Mouse (Mus musculus) heart, embryonic 14.5 days (tissue): Measurements from ENCODE around the gene Prkg1. TPM values are rescaled to one million over a fixed set of nuclear protein-coding genes. Genes with fewer than 3 reads are reported as not detected.
"Not testable (repeated sequence)": the region's sequence is repeated elsewhere in the genome, so short reads cannot be mapped to it uniquely, and the experiment has no call there.

ENCODE experiments used
- ATAC-seq: fragments of 200-750 bp; cut with Nextera tagmentation; 2 replicates; pipeline ENCODE4 v1.8.0; 2017; ENCODE audit warnings: low read depth, moderate TSS enrichment; ENCODE audit not compliant: insufficient number of reproducible peaks, insufficient read depth, low FRiP score
- H3K27ac ChIP-seq, 2 experiments: fragments of 200-500 bp in 1 of 2; fragments of 300-500 bp in 1 of 2; sonication (generic) in 1 of 2; replicated peaks in 1 of 2; 2 replicates each; pipeline ENCODE4 v1.5.1; 2012 to 2014; ENCODE audit warnings: low read depth in 2 of 2, low read length in 2 of 2, control low read depth in 1 of 2, mild to moderate bottlenecking in 1 of 2, mixed read lengths in 1 of 2; ENCODE audit not compliant: control insufficient read depth in 1 of 2, insufficient read depth in 1 of 2
- H3K27me3 ChIP-seq: fragments of 300-500 bp; sonication (generic); 2 replicates; pipeline ENCODE4 v1.6.1; 2014; ENCODE audit warnings: mild to moderate bottlenecking, low read length, control low read depth; ENCODE audit not compliant: control insufficient read depth, insufficient read depth
- H3K36me3 ChIP-seq: fragments of 300-500 bp; sonication (generic); 2 replicates; pipeline ENCODE4 v1.6.1; 2014; ENCODE audit warnings: mild to moderate bottlenecking, control low read depth, low read length, mixed read lengths; ENCODE audit not compliant: control insufficient read depth, insufficient read depth
- H3K4me1 ChIP-seq, 2 experiments: fragments of 200-500 bp in 1 of 2; fragments of 300-500 bp in 1 of 2; sonication (generic) in 1 of 2; 2 replicates each; pipeline ENCODE4 v1.6.1; 2012 to 2014; ENCODE audit warnings: low read length in 2 of 2, control low read depth in 1 of 2, mixed read lengths in 1 of 2; ENCODE audit not compliant: control insufficient read depth in 2 of 2, insufficient read depth in 2 of 2
- H3K4me2 ChIP-seq: fragments of 300-500 bp; sonication (generic); 2 replicates; pipeline ENCODE4 v1.6.1; 2014; ENCODE audit warnings: mild to moderate bottlenecking, low read length
- H3K4me3 ChIP-seq, 2 experiments: fragments of 200-500 bp in 1 of 2; fragments of 300-500 bp in 1 of 2; sonication (generic) in 1 of 2; 2 replicates each; pipeline ENCODE4 v1.5.1; 2012 to 2014; ENCODE audit warnings: low read length in 2 of 2, mild to moderate bottlenecking in 2 of 2, control low read depth in 1 of 2, low read depth in 1 of 2, moderate library complexity in 1 of 2; ENCODE audit not compliant: control insufficient read depth in 1 of 2, insufficient read depth in 1 of 2
- H3K9ac ChIP-seq: fragments of 300-500 bp; sonication (generic); 2 replicates; pipeline ENCODE4 v1.6.1; 2014; ENCODE audit warnings: mild to moderate bottlenecking, low read length
- H3K9me3 ChIP-seq: fragments of 300-500 bp; sonication (generic); 2 replicates; pipeline ENCODE4 v1.6.1; 2016; ENCODE audit warnings: low read length, control low read depth; ENCODE audit not compliant: control insufficient read depth
- WGBS: fragments of 180-500 bp; shearing (Covaris S2); extraction: QIAGEN DNeasy Blood & Tissue Kit; methylation state at CpG from one replicate; pipeline ENCODE4 v1.1.7; 2014; 5-methylcytosine and 5-hydroxymethylcytosine counted together
- polyA plus RNA-seq: library from polyadenylated mRNA; unstranded; fragments of >200 nt; fragmentation: Nextera tagmentation; extraction: Ambion mirVana; gene quantifications from 2 replicates; pipeline ENCODE4 v1.2.1, GENCODE M21; 2014

The Prkg1 gene
- polyA plus RNA-seq, 1 experiment from 2014 or later: 9.6 TPM

DNA sequence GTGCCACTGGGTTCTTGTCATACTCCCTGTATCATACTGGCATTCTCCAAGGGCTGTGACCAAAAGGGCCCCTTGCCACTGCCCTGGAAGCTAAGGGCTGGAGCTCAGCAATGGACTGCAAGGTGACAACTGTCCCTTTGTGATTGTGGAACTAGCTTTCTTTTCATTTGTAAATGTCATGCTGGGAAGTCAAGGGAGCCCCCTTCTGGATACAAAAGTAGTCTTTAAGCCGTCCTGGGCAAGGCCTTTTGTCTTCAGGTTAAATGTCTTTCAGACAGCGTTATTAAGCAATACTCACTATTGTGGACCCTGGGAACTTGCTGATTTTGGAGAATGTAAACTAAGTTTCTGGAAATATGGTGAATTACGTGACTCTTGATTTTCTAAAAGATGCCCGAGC is 1211.1 kb downstream of the Prkg1 start:
- Histone ChIP-seq H3K4me2 (no peak overlapping the region), H3K27ac (no peak overlapping the region), H3K36me3 (no peaks in the 10 kb centered on the region), H3K4me3 (no peak overlapping the region), H3K9ac (no peak overlapping the region), H3K9me3 (no peaks in the 10 kb centered on the region), H3K4me1 (peaks cover 7 to 14% of the 10 kb centered on the region in 2 experiments; a peak in 3 of 4 replicates), H3K27me3 (peaks cover 33% of the 10 kb centered on the region)
- WGBS: 25% methylated on average over 4 of the region's 4 CpGs
- no peak for ATAC-seq

DNA sequence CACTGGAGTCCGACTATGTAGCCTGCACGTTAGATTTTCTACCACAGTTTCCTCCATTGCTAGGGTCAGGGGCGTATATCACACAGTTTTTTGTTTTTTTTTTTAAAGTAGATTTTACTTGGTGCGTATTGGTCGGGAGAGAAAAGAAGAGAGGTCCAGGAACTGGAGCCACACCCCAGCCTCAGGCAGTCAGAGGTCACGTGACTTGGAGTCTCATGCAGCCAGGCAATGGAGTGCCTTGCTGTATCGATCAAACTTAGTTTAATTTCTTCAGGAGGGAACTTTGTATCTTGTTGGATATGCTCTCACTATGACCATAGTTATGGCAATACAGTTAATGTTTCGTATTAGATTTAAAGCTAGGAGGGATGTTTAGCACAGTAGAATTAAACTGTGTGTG is 1212.6 kb downstream of the Prkg1 start:
- Histone ChIP-seq H3K27ac (no peak overlapping the region), H3K4me2 (no peak overlapping the region), H3K9ac (no peak overlapping the region), H3K4me3 (no peak overlapping the region), H3K36me3 (no peaks in the 10 kb centered on the region), H3K4me1 (peaks cover 7 to 19% of the 10 kb centered on the region in 2 experiments; a peak in 3 of 4 replicates), H3K27me3 (peaks cover 48% of the 10 kb centered on the region), H3K9me3 (no peaks in the 10 kb centered on the region)
- no peak for ATAC-seq
- 58% methylated on average over 8 of the region's 8 CpGs for WGBS

DNA sequence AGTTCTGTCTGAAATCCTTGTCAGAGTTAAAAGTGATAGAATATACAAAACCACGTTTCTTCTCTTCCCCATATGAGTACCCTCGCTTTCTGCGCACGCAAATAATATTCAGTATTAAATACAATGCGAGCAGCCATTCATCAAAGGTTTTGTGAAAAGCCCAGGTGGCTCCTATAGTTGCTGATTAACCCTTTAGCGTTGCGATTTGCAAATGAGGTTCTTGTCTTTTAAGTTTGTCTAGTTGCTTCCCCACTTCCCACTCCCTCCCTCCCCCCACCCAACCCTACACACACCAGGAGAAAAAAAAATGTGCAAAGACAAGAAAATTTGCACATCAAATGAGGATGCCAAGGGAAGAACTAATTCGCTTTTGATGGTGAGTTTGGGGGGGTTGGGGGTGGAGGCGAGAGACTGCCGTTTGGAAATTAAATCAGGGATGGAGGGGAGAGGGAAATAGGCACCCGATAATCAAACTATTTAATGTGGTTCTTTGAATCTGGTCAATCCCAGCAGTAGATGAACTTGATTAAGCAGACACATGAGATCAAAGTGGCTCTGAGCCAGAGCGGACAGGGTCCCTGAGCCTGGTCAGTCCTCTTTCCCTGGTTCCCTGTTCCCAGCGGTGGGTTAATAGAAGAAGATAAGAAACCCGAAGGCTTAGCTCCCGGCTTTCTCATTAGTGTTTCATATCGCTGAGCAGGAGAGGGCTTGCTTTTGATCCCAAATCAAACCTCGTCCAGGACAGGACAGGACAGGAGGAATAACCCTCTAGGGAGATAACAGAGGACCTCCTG is 1214.8 kb downstream of the Prkg1 start:
- Histone ChIP-seq H3K9ac (no peak overlapping the region), H3K4me2 (peak overlapping the region; percentile 79), H3K4me1 (peaks cover 7 to 19% of the 10 kb centered on the region in 2 experiments; a peak in 3 of 4 replicates), H3K4me3 (peak overlapping the region in 1 of 2 experiments; percentile 39; a peak in 2 of 4 replicates), H3K9me3 (no peaks in the 10 kb centered on the region), H3K27me3 (peaks cover 51% of the 10 kb centered on the region), H3K27ac (no peak overlapping the region), H3K36me3 (no peaks in the 10 kb centered on the region)
- ATAC-seq: no peak
- 1% methylated on average over 17 of the region's 17 CpGs for WGBS

DNA sequence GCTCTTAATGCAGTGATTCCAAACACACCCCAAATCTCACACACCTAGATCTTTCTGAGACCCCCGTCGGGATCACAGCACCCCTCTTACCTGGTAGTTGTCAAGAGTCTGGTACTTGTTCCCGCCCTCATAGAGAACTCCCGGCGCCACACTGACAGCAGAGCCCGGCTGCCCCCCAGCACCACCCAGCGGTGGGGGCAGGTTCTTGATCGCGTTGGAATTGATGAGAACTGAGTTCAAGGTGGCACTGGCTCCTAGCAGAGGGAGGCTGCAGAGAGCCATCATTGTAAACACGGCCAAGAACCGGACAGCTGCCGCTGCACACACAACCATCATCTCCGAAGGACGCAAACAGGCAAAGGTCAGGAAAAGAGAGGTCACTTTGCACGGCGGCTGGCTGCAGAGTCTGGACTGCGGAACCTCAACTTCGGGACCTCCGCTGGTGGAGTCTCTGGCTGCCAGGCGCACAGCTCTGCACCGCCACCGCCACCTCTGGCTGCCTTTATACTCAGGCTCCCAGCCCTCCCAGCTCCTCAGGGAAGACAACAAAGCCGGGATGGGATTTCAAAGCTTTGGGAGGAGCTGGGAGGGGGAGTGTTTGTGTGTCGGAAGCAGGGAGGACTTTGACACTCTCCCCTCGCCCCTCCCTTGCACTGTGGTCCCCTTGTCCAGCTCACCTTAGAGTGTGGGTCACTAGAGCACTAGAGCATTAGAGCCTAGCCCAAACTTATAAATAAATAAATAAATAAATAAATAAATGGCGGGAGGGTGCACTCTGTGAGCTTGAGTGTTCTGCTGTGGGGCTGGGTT is 1215.6 kb downstream of the Prkg1 start, which contains the start of gene Dkk1:
Dkk1 (minus strand) TSS at position 622 of the 810 bp plus-strand sequence.
- no peak for ATAC-seq
- Histone ChIP-seq H3K4me1 (peaks cover 4 to 19% of the 10 kb centered on the region in 2 experiments; a peak in 3 of 4 replicates), H3K9ac (peak within 1 kb of the TSS; percentile 30; the same call in 1 of the 2 replicates), H3K36me3 (no peaks in the 10 kb centered on the region), H3K9me3 (no peaks in the 10 kb centered on the region), H3K27me3 (peaks cover 51% of the 10 kb centered on the region), H3K27ac (no peak within 1 kb of the TSS), H3K4me2 (peak within 1 kb of the TSS; percentile 79), H3K4me3 (peak within 1 kb of the TSS; percentile 39 to 44)
- WGBS: 1% methylated on average over 24 of the region's 26 CpGs

DNA sequence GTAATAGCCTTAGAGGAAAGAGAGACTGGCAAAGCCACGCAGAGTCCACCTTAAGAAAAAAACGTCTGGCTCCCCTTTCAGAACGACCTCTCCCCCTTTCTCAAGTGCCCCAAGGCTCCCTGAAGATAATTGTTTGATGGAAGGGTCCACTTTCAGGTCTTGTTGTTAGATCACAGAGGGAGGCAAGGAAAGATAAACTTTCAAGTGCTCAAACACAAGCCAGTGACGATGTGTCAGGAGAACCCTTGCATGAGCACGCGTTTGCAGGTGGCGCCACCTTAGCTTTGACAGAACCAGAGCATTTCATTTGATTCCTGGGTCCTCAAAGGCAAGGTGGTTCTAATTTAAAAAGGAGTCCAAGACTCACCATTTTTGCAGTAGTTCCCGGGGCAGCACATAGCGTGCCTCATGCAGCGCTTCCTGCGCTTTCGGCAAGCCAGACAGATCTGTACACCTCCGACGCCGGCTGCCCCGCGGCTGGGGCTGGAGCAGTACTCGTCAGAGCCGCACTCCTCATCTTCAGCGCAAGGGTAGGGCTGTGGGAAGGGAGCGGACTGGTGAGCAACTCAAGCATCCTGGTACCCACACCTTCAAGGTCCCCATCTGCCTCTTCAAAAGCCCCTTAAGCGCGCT is 1216.3 kb downstream of the Prkg1 start:
- 3% methylated on average over 23 of the region's 23 CpGs for WGBS
- Histone ChIP-seq H3K27me3 (peaks cover 54% of the 10 kb centered on the region), H3K4me1 (peaks cover 3 to 19% of the 10 kb centered on the region in 2 experiments; a peak in 3 of 4 replicates), H3K36me3 (no peaks in the 10 kb centered on the region), H3K4me2 (peak overlapping the region; percentile 79), H3K9me3 (no peaks in the 10 kb centered on the region), H3K9ac (no peak overlapping the region), H3K4me3 (peak overlapping the region; percentile 39 to 44; a peak in 3 of 4 replicates), H3K27ac (no peak overlapping the region)
- ATAC-seq: no peak

DNA sequence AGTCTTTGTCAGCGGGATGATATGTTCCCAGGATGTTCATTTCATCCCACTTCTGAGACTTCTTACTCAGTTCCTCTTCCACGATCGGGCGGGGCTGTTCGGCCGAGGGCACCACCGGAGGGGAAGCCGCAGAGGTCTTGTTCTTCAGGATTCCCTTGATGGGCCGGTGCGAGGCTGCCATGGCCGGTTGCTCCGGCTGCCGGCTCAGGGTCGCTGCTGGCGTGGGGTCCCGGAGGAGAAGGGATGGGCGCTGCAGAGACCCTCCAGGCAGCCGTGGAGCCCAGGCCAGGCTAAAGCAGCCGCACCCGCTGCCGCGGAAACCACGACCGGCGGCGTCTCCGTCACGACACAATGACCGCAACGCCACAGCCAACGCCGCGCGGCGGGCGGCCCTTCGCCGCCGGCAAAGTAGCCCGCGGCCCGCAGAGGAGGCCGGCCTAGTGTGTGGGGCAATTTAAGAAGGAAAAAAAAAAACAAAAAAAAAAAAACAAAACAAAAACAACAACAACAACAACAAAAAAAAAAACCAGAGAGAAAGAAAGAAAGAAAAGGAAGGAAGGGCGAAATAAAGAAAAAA is 1225.4 kb downstream of the Prkg1 start:
- H3K27me3 ChIP-seq, H3K4me1 ChIP-seq, H3K9me3 ChIP-seq, H3K27ac ChIP-seq, ATAC-seq, H3K36me3 ChIP-seq: not testable (repeated sequence)
- Histone ChIP-seq H3K4me3 (peak overlapping the region; percentile 44 to 63), H3K4me2 (peak overlapping the region; percentile 65), H3K9ac (peak overlapping the region; percentile 60)
- 3% methylated on average over 37 of the region's 44 CpGs for WGBS

DNA sequence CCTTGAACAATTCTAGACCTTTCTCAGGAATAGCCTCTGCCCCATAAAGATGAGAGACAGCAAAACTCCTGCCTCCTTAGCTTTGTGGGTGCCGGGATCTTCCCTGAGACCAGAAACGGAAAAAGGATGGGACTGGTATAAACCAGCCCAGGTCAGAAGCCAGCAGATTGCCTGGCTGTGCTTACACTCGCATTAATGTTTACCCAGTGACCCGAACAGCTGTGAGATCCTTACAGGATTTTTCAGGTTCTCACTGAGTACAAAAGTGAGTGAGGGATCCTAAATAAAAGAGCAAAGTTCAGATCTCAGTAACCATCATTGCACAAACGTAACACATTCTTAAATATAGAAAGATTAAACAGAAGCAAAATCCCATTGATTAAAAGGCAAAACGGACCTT is 1248.1 kb downstream of the Prkg1 start:
- no peaks in the 10 kb centered on the region for H3K36me3 ChIP-seq
- no peaks in the 10 kb centered on the region for H3K4me1 ChIP-seq
- H3K9ac ChIP-seq: no peak overlapping the region
- ATAC-seq: no peak
- no peak overlapping the region for H3K4me2 ChIP-seq
- 50% methylated on average over 6 of the region's 6 CpGs for WGBS
- no peak overlapping the region for H3K27ac ChIP-seq
- no peaks in the 10 kb centered on the region for H3K9me3 ChIP-seq
- H3K4me3 ChIP-seq: no peak overlapping the region
- H3K27me3 ChIP-seq: no peaks in the 10 kb centered on the region
